Mouse (Mus musculus): ENCODE measurements at regions not wholly inside any gene's neighbourhood (a gene's known extent, or its start where the extent isn't known, plus 50 kb on each side); places are given as distances from the start of the nearest gene placed in this dataset.

GRCm38 (mm10) chr10:118596206-118596605 lies 155.4 kb downstream of the Ifng start:
- Histone ChIP-seq H3K9me3 (ENCODE audit: control insufficient read depth, low read length) (no peaks in the 10 kb centered on the region), H3K36me3 (replicated peaks; ENCODE audit: control insufficient read depth, insufficient read depth) (no peaks in the 10 kb centered on the region), H3K27ac (no peak overlapping the region), H3K4me3 (replicated peaks; ENCODE audit: low read length) (no peak overlapping the region), H3K4me2 (replicated peaks) (no peak overlapping the region), H3K27me3 (ENCODE audit: control insufficient read depth, insufficient read depth, low read length) (no peaks in the 10 kb centered on the region), H3K4me1 (replicated peaks; ENCODE audit: control insufficient read depth, insufficient read depth, low read length) (no peaks in the 10 kb centered on the region), H3K9ac (no peak overlapping the region)
- ATAC-seq (ENCODE audit: low FRiP score) (no peak), DNase-seq (ENCODE audit: low spot score) (no peak)
- 63% methylated on average over 8 of the region's 8 CpGs for WGBS

DNA sequence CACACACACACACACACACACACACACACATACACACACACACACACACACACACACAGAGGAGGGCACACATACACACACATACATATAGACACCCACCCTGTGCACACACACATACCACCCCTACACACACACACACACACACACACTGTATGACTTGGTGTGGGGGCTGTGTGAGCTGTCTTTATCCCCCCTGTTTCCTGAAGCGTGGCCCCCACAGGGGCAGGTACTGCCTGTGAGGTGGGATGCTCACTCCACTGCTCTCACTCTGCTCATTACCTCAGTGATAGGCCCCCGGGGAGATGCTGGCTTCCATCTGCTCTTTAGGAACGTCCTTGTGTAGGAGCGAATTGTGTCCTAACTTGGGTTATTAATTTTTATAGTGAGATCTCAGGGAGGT lies 157.7 kb downstream of the Ifng start:
- H3K9me3 ChIP-seq (ENCODE audit: control insufficient read depth, low read length): no peaks in the 10 kb centered on the region
- WGBS: 59% methylated on average over 4 of the region's 4 CpGs
- no peaks in the 10 kb centered on the region for H3K36me3 ChIP-seq (replicated peaks; ENCODE audit: control insufficient read depth, insufficient read depth)
- no peak overlapping the region for H3K9ac ChIP-seq
- H3K27me3 ChIP-seq (ENCODE audit: control insufficient read depth, insufficient read depth, low read length): no peaks in the 10 kb centered on the region
- no peaks in the 10 kb centered on the region for H3K4me1 ChIP-seq (replicated peaks; ENCODE audit: control insufficient read depth, insufficient read depth, low read length)
- no peak overlapping the region for H3K27ac ChIP-seq
- no peak for DNase-seq (ENCODE audit: low spot score)
- ATAC-seq (ENCODE audit: low FRiP score): no peak
- H3K4me3 ChIP-seq (replicated peaks; ENCODE audit: low read length): no peak overlapping the region
- H3K4me2 ChIP-seq (replicated peaks): no peak overlapping the region

- DNase-seq (ENCODE audit: low spot score): no peak
- Histone ChIP-seq H3K27me3 (ENCODE audit: control insufficient read depth, insufficient read depth, low read length) (no peaks in the 10 kb centered on the region), H3K27ac (no peak overlapping the region), H3K9me3 (ENCODE audit: control insufficient read depth, low read length) (no peaks in the 10 kb centered on the region), H3K4me2 (replicated peaks) (no peak overlapping the region), H3K4me3 (replicated peaks; ENCODE audit: low read length) (no peak overlapping the region), H3K36me3 (replicated peaks; ENCODE audit: control insufficient read depth, insufficient read depth) (no peaks in the 10 kb centered on the region), H3K9ac (no peak overlapping the region), H3K4me1 (replicated peaks; ENCODE audit: control insufficient read depth, insufficient read depth, low read length) (no peaks in the 10 kb centered on the region)
- ATAC-seq (ENCODE audit: low FRiP score): no peak
- 90% methylated on average over 5 of the region's 5 CpGs for WGBS
Observed at GRCm38 (mm10) chr10:118599197-118599596, 158.4 kb downstream of the Ifng start.

DNA sequence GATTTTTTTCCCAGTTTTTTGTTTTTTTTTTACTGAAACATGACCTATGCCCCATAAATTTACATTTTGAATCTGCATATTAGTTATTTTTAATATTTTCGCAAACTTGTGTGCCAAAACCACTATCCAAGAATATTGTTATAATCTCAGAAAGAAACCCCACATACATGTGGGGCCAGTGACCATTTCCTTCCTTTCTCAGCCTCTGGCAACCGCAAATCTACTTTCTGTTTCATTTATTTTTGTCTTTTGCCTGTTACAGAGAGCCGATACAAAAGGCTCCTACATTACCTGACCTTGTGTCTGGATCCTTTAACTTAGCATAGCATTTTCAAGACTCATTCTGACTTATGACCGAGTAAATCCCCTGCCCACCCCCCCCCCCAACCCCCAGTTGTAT lies 158.8 kb downstream of the Ifng start:
- Histone ChIP-seq H3K9me3 (ENCODE audit: control insufficient read depth, low read length) (no peaks in the 10 kb centered on the region), H3K9ac (no peak overlapping the region), H3K4me1 (replicated peaks; ENCODE audit: control insufficient read depth, insufficient read depth, low read length) (no peaks in the 10 kb centered on the region), H3K36me3 (replicated peaks; ENCODE audit: control insufficient read depth, insufficient read depth) (no peaks in the 10 kb centered on the region), H3K4me2 (replicated peaks) (no peak overlapping the region), H3K27me3 (ENCODE audit: control insufficient read depth, insufficient read depth, low read length) (no peaks in the 10 kb centered on the region), H3K27ac (no peak overlapping the region), H3K4me3 (replicated peaks; ENCODE audit: low read length) (no peak overlapping the region)
- no peak for DNase-seq (ENCODE audit: low spot score)
- WGBS: 91% methylated on average over 4 of the region's 4 CpGs
- no peak for ATAC-seq (ENCODE audit: low FRiP score)

DNA sequence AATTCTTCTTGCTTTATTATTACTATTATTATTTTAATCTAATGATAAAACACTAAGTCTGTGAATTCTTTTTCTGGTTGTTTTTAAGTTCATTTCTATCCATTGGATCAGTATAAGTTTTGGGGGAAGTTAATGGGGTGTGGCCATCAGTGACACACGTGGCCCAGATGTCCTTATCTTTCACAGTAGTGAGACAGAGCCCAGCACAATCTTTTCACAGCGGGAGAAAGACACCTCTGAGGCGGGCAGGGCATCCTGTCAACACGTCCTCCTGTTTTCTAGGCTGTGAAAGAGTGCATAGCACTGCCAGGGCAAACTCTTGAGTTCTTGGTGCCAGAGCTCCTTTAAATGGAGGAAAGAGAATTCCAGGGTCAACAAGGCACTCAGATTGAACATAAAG lies 162.1 kb downstream of the Ifng start:
- WGBS: 73% methylated on average over 4 of the region's 4 CpGs
- Histone ChIP-seq H3K4me2 (replicated peaks) (no peak overlapping the region), H3K9ac (no peak overlapping the region), H3K27ac (no peak overlapping the region), H3K4me3 (replicated peaks; ENCODE audit: low read length) (no peak overlapping the region), H3K36me3 (replicated peaks; ENCODE audit: control insufficient read depth, insufficient read depth) (no peaks in the 10 kb centered on the region), H3K9me3 (ENCODE audit: control insufficient read depth, low read length) (no peaks in the 10 kb centered on the region), H3K27me3 (ENCODE audit: control insufficient read depth, insufficient read depth, low read length) (no peaks in the 10 kb centered on the region), H3K4me1 (replicated peaks; ENCODE audit: control insufficient read depth, insufficient read depth, low read length) (no peaks in the 10 kb centered on the region)
- ATAC-seq (ENCODE audit: low FRiP score) (no peak), DNase-seq (ENCODE audit: low spot score) (no peak)

DNA sequence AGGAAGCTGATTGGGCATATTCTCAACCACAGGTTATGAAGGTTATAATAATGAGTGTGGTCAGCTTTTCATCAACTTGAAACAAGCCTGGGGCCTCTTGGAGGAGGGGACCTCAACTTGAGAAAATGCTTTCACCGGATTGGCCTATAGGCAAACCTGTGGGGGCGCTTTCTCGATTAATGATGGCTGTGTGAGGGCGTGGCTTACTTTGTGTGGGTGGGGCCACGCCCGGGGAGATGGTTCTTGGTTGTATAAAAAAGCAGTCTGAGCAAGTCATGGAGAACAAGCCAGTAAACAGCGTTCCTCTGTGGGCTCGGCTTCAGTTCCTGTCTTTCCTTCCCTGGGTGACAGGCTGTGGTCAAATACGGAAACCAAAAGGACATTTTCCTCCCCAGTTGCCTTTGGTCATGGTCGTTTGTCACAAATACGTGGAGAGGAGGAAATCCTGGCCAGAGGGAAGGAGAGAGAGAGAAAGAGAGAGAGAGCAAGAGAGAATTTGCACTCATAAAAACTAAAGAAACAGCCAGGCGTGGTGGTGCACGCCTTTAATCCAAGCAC lies 163.1 kb downstream of the Ifng start:
- H3K36me3 ChIP-seq (replicated peaks; ENCODE audit: control insufficient read depth, insufficient read depth): no peaks in the 10 kb centered on the region
- no peak overlapping the region for H3K9ac ChIP-seq
- no peaks in the 10 kb centered on the region for H3K27me3 ChIP-seq (ENCODE audit: control insufficient read depth, insufficient read depth, low read length)
- no peaks in the 10 kb centered on the region for H3K9me3 ChIP-seq (ENCODE audit: control insufficient read depth, low read length)
- H3K4me2 ChIP-seq (replicated peaks): no peak overlapping the region
- ATAC-seq (ENCODE audit: low FRiP score) (no peak), DNase-seq (ENCODE audit: low spot score) (no peak)
- H3K4me1 ChIP-seq (replicated peaks; ENCODE audit: control insufficient read depth, insufficient read depth, low read length): no peaks in the 10 kb centered on the region
- WGBS: 86% methylated on average over 13 of the region's 13 CpGs
- no peak overlapping the region for H3K27ac ChIP-seq
- no peak overlapping the region for H3K4me3 ChIP-seq (replicated peaks; ENCODE audit: low read length)

DNA sequence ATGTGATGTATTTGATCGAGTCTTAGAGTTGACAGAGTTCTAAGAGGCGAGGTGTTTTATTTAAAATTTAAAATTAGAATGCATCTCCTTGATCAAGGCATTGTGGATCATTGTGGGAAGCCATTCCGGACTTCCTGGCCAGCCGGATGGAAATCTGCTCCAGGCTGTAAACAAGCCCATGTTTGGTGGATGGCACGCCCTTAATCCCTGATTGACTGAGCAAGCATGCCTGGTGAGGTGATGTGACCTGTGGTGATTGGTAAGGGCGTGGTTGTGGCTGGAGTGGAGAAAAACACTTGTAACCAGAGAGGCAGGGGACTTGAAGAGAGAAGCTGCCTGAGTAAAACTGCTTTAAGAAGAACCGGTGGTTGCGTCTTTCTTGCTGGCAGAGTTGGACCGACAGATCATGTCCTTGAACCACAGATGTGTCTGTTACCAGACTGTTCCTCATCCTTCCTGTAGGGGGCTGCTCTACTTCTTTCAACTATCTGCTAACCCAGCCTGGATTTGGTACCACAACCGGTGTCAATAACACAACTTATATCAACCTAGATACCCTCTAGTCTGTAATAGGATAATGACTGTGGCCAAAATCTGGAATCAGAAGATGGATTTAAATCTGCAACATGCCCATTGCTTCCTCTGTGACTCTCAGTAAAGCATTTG lies 164.4 kb downstream of the Ifng start:
- no peaks in the 10 kb centered on the region for H3K9me3 ChIP-seq (ENCODE audit: control insufficient read depth, low read length)
- DNase-seq (ENCODE audit: low spot score): no peak
- H3K4me1 ChIP-seq (replicated peaks; ENCODE audit: control insufficient read depth, insufficient read depth, low read length): no peaks in the 10 kb centered on the region
- no peaks in the 10 kb centered on the region for H3K27me3 ChIP-seq (ENCODE audit: control insufficient read depth, insufficient read depth, low read length)
- no peak overlapping the region for H3K4me3 ChIP-seq (replicated peaks; ENCODE audit: low read length)
- H3K36me3 ChIP-seq (replicated peaks; ENCODE audit: control insufficient read depth, insufficient read depth): no peaks in the 10 kb centered on the region
- ATAC-seq (ENCODE audit: low FRiP score): no peak
- H3K27ac ChIP-seq: no peak overlapping the region
- H3K4me2 ChIP-seq (replicated peaks): no peak overlapping the region
- 92% methylated on average over 10 of the region's 10 CpGs for WGBS
- H3K9ac ChIP-seq: no peak overlapping the region

GRCm38 (mm10) chr10:118607418-118607817 lies 166.6 kb downstream of the Ifng start:
- 88% methylated on average over 1 of the region's 1 CpGs for WGBS
- no peak overlapping the region for H3K4me3 ChIP-seq (replicated peaks; ENCODE audit: low read length)
- H3K9ac ChIP-seq: no peak overlapping the region
- no peak overlapping the region for H3K27ac ChIP-seq
- H3K9me3 ChIP-seq (ENCODE audit: control insufficient read depth, low read length): no peaks in the 10 kb centered on the region
- no peaks in the 10 kb centered on the region for H3K4me1 ChIP-seq (replicated peaks; ENCODE audit: control insufficient read depth, insufficient read depth, low read length)
- no peaks in the 10 kb centered on the region for H3K27me3 ChIP-seq (ENCODE audit: control insufficient read depth, insufficient read depth, low read length)
- DNase-seq (ENCODE audit: low spot score): no peak
- ATAC-seq (ENCODE audit: low FRiP score): no peak
- no peak overlapping the region for H3K4me2 ChIP-seq (replicated peaks)
- no peaks in the 10 kb centered on the region for H3K36me3 ChIP-seq (replicated peaks; ENCODE audit: control insufficient read depth, insufficient read depth)

- WGBS: 53% methylated on average over 4 of the region's 4 CpGs
- Histone ChIP-seq H3K4me3 (replicated peaks; ENCODE audit: low read length) (no peak overlapping the region), H3K4me1 (replicated peaks; ENCODE audit: control insufficient read depth, insufficient read depth, low read length) (no peaks in the 10 kb centered on the region), H3K9me3 (ENCODE audit: control insufficient read depth, low read length) (no peaks in the 10 kb centered on the region), H3K4me2 (replicated peaks) (no peak overlapping the region), H3K36me3 (replicated peaks; ENCODE audit: control insufficient read depth, insufficient read depth) (no peaks in the 10 kb centered on the region), H3K27me3 (ENCODE audit: control insufficient read depth, insufficient read depth, low read length) (no peaks in the 10 kb centered on the region), H3K27ac (no peak overlapping the region), H3K9ac (no peak overlapping the region)
- DNase-seq (ENCODE audit: low spot score) (no peak), ATAC-seq (ENCODE audit: low FRiP score) (no peak)
Observed at GRCm38 (mm10) chr10:118608376-118609145, 167.7 kb downstream of the Ifng start.

All from hindbrain, embryonic 14.5 days (tissue).